Mouse (Mus musculus) lung, postnatal 0 days (tissue): ENCODE measurements at regions not wholly inside any gene's neighbourhood (a gene's known extent, or its start where the extent isn't known, plus 50 kb on each side); places are given as distances from the start of the nearest gene placed in this dataset.

Source experiments
- CTCF ChIP-seq: IDR thresholded peaks from 2 replicates; pipeline ENCODE4 v1.5.1; 2016; ENCODE audit warnings: antibody characterized with exemption, mild to moderate bottlenecking
- EP300 ChIP-seq: IDR thresholded peaks from 2 replicates; pipeline ENCODE4 v1.6.1; 2016; ENCODE audit warnings: antibody characterized with exemption, mild to moderate bottlenecking, control low read depth

DNA sequence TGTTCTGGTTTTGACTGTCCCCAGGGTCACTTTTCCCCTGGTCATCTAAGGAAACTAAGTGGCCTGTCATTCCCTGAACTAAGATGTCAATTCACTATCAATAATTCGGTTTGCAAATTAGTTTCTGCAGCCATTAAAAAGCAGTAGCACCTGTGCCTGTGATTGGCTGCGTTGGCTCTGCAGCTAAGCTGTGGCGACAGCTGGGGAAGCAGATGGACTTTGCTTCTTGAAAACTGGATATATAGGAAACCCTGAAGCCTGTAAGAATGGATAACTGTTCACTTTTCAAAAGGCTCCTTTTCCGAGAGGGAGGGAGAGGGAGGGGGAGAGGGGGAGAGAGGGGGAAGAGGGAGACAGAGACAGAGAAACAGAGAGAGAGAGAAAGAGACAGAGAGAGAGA is 75.2 kb upstream of the Tiam2 start:
- TF ChIP-seq CTCF = no peak
- no peak for TF ChIP-seq EP300
